Mouse (Mus musculus): ENCODE results near the gene Add2.
"Not testable (repeated sequence)": the region's sequence is repeated elsewhere in the genome, so short reads cannot be mapped to it uniquely, and the experiment has no call there.

Gene Add2

DNA sequence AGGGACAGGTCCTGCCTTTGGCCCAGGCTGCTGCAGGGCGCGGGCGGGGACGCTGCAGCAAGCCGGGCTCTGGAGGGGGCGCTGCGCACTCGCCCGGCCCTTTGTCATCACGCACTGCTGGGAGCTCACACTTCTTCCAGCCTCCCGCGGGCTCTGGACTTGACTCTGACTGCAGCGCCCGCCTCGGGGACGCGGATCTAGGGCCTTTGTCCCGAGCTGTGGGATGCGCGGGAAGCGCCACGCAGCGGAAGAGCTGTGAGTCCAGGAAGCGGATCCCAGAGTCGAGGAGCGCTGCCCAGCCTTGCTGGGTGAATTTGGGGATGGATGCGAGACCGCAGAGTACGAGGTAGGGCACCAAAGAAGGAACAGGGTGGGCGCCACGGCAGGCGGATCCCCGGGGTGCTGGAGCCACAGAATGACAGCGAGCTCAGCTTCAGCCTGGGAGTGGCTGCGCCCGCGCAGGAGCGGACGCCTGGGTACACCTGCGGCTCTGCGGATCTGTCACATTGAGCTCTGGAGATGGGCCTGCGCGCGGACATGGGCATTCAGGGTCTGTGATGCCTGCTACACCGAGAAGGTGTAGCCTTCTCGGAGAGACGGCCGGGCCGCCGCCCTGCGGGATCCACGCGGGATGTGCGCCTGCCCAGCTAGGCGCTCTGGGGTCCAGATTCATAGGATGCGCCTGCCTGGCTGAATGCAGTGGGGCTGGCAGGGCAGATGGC, at the start of gene Add2:
Gene Add2, plus strand, starts transcription at position 81 of the 722 bp plus-strand sequence.
- no peak for DNase-seq (ENCODE audit: low spot score)

DNA sequence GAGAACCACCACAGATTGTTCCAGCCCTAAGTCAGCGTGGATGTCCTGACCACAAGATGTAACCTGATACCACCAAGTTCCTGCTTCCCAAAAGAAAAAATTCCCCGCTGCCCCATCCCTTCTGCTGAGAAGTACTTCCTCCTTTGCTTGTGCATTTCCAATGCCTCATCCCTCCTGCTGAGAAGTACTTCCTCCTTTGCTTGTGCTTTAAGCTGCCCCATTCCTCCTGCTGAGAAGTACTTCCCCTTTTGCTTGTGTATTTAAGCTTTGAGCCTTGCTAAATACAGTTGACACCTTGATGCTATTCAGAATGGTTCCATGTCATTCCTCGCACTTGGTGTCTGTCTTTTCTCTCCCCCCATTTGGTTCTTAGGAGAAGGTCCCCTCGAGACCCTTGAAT, 49.7 kb upstream of the Add2 start:
- not testable (repeated sequence) for DNase-seq (ENCODE audit: low spot score)

GRCm38 (mm10) chr6:85984351-85984750, 44.1 kb upstream of the Add2 start:
- no peak for DNase-seq (ENCODE audit: low spot score)

DNA sequence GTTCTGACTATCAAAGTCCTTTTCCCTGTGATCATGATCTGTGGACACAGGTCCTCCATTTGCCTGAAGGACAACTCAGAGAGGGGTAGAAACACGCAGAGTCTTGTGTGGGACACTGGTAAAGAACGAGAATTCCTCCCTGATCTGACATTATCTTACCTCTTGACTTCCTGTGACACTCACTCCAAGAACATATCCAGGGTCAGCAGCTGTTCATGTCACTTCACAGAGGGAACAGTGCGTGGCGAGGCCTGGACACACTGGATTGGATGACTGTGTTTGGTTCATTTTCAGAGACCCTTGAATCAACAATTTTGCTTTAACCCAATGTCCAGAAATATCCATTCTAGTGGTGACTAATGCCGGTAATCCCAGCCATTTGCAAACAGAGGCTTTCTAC, 38.9 kb upstream of the Add2 start:
- DNase-seq (ENCODE audit: low spot score), result not testable (repeated sequence)

GRCm38 (mm10) chr6:85990774-85991173, 37.7 kb upstream of the Add2 start:
- DNase-seq (ENCODE audit: low spot score), result not testable (repeated sequence)

GRCm38 (mm10) chr6:86003405-86003925, 25.0 kb upstream of the Add2 start:
- DNase-seq (ENCODE audit: low spot score), result no peak

GRCm38 (mm10) chr6:86004271-86005148, 24.0 kb upstream of the Add2 start:
- DNase-seq (ENCODE audit: low spot score), result peak; percentile 46

- no peak for DNase-seq (ENCODE audit: low spot score)
Observed at GRCm38 (mm10) chr6:86009980-86010379, 18.5 kb upstream of the Add2 start.

DNA sequence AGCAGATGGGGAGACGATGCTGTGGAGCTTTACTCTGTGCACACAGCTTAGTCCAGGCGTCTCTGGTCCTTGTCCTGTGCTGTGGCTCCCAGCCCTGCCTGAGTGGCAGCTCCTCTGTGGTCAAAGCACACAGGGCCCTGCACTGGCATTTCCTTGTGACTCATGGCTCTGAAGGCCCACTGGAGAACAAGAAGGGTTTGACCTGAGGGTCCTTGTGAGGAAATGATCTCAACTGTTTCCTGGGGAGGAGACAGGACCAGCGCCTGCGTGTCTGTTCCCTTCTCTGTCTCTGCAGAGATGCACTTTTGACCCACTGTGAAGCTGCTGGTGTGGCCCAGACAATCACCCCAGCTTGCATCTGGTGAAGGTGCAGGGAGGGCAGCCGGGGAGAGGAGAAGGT, 13.7 kb upstream of the Add2 start:
- not testable (repeated sequence) for DNase-seq (ENCODE audit: low spot score)

DNA sequence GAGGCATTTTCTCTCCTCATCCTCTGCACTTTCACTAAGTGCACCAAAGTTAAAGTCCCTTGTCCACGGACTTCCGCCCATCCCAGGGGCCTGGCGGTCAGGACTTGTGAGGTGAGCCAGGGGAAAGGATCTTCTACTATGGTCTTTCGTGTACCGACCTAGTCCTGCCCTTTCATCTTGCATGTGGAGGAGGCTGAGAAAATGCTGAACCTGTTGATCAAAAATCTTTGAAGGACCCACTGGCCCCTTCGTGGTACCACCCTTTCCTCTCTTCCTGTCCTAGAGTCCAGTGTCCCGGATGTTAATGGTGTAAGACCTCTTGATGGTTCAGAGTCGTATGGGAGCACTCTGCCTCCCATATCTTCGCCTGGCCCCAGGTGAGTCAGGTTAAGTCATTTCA, 12.6 kb upstream of the Add2 start, which contains the start of gene Figla:
Gene Figla, plus strand, starts transcription at position 301 of the 400 bp plus-strand sequence.
- no peak for DNase-seq (ENCODE audit: low spot score)

DNA sequence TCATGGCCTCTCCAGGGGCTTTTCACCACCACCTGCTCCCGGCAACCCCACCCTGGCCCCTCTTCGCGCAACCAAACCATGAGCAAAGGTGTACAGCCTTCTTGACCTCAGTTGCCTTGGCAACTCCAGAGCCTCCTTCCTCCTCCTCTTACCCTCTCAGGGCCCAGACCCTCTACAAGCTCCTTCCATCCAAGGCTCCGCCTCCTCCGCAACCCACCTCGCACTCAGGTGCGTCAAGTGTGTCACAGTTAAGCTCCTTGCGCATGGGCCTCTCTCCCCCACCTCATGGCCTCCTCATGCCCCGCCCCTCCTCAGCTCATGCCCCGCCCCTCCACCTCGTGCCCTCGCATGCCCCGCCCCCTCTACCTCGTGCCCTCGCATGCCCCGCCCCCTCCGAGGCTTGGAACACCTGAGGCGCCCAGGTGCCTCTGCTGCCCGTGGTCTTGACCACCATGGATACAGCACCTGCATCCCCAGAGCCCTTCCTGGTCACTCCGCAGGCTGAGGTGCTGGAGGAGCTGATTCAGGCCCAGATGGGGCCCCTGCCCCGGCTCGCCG, 11.6 kb upstream of the Add2 start:
- DNase-seq (ENCODE audit: low spot score), result no peak

GRCm38 (mm10) chr6:86019415-86020237, 8.9 kb upstream of the Add2 start:
- DNase-seq (ENCODE audit: low spot score), result no peak

DNA sequence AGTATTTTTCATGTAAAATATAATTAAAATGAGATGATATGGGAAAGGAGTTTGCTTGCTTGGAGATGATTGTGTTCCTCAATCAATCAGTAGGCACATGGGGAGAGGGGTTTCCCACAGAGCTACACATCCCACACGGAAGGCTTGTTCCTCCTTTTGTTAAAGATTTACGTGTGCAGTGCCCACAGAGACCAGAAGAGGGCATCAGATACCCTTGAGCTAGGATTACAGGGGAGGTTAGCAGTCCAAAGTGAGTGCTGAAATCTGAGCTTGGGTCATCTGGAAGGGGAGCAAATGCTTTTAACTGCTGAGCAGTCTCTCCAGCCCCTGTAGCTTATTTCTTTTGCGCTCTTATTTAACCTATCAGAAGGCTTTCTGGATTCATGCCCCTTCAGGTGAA, 7.5 kb upstream of the Add2 start:
- DNase-seq (ENCODE audit: low spot score), result no peak

DNA sequence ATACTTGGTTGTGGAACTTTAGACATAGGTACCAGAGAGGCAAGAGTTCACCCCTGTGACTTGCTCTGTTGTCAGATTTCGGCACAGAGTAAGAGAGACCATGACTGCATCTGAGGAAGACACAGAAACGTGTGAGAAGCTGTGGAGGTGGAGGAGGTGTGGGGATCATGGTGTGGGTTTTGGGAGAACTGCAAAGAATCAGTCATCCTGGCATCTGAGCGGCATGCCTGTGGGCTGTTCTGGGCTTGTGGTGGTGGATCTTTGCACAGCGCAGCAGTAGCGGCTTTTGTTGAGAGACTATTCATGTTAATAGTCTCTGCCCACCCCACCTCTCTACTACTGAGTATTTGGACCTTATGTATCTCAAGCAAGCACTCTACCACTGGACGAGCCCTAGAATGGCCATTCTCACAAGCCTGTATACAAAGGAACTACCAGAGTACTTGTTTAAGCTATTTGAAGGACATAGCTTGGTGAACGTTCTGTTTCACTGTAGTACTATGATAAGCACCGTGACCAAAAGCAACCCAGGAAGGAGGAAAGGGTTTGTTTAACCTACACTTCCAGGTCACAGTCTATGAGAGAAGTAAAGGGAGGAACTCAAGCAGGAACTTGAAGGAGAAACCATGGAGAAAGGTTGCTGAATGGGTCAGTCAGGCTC, 1.7 kb upstream of the Add2 start:
- no peak for DNase-seq (ENCODE audit: low spot score)

GRCm38 (mm10) chr6:86028150-86028549, 331 bp upstream of the Add2 start:
- no peak for DNase-seq (ENCODE audit: low spot score)

GRCm38 (mm10) chr6:86029323-86029713, 837 bp downstream of the Add2 start:
- no peak for DNase-seq (ENCODE audit: low spot score)

GRCm38 (mm10) chr6:86031527-86031926, 3.0 kb downstream of the Add2 start:
- no peak for DNase-seq (ENCODE audit: low spot score)

DNA sequence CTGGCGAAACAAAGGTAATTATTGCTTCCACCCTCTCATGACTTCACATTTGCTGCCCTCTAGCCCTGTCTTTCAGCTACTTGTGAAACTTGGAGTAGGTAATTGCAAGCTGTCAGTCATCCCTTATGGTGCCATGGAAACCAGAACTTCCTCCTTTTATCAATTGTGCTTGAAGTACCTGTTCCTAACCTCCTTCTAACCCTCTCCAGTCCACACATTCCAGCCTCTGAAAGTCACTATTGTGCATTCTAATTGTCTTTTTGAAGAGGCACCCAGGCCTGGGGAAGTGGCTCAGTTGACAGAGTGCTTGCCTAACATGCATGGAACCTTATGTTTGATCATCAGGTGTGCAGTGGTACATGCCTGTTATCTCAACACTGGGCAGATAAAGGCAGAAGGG, 5.2 kb downstream of the Add2 start:
- no peak for DNase-seq (ENCODE audit: low spot score)

DNA sequence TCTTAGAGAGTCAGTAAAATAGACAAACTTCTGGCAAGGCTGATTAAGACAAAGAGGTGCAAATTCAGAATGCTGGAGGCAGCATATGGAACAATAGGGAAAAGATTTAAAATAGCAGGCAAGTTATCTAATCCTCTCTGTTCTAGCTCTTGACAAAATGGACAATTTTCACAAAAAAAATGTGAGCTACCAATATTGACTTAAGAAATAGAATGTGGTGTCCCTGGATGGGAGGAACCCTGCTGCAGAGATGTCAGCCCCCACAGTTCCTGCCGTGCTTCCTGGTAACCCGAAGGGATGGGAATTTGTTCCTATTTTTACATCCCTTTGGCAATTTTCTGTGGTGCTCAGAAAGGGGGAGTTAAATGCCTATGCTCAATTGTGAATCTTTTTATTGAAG, 10.4 kb downstream of the Add2 start:
- DNase-seq (ENCODE audit: low spot score), result no peak

- no peak for DNase-seq (ENCODE audit: low spot score)
Observed at GRCm38 (mm10) chr6:86040140-86040539, 11.7 kb downstream of the Add2 start.

GRCm38 (mm10) chr6:86047510-86047909, 19.0 kb downstream of the Add2 start:
- no peak for DNase-seq (ENCODE audit: low spot score)
